Mouse (Mus musculus): ENCODE results near the gene Mlph.

GRCm38 (mm10) chr1:90973574-90973911 is 58.7 kb downstream of the Mlph start:
- TF ChIP-seq POLR2A (IDR thresholded peaks at IDR 0.05; ENCODE audit: low read depth, low read length) = no peak
- TF ChIP-seq CTCF (IDR thresholded peaks at IDR 0.05; ENCODE audit: extremely low read depth, insufficient read depth, insufficient read length, insufficient replicate concordance) = no peak

Data from spleen, adult 2 months (tissue).